In the genomic region with DNA sequence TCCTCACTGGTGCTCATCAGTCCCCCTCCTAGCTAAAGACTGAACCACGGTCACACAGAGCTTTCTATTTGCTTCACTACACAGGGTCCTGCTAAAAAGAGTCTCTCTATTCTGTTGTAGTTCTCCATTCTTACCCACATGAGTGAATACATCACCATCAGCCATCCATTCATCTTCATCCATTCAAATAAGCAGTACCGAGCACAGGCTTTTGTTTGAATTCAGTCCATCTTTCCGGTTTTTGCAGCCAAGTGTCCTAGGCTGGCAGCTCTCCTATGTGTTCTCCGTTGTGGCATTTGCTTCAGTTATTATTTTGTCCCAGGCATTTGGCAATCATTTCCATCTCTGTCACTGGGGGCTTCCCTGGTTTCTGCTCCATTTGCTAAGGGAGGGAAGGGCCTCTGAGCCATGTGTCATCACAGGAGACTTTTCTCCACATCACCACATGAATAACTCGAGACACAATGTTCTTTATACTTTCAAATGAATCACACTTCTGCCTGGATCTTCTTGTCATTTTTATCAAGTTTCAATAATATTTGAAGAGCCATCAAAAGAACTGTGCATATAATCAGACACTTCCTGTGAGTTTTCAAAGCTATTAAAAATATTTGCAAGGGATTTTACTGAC, we compare ENCODE assay signal across 18 mouse cellular contexts.
DNase-seq lines count a peak whose midpoint lies in the region; ATAC-seq and TF ChIP-seq lines count a peak whose summit lies in the region.
"Had no signal": no experiment of that assay in that cellular context is flagged by ENCODE, and none has a peak within 500 bp of the region (broad histone marks: within the 10 kb centered on the region; RNA-seq: fewer than 3 reads in every experiment).

No protein-coding gene starts in this region.

- 58% methylated on average over 5 of the region's 5 CpGs for WGBS in embryonic facial prominence, embryonic 14.5 days
- WGBS in embryonic facial prominence, embryonic 10.5 days, result 72% methylated on average over 5 of the region's 5 CpGs
- 63% methylated on average over 5 of the region's 5 CpGs for WGBS in forebrain, embryonic 10.5 days
- WGBS in hindbrain, embryonic 13.5 days, result 17% methylated on average over 5 of the region's 5 CpGs
- 26% methylated on average over 5 of the region's 5 CpGs for WGBS in midbrain, postnatal 0 days
- WGBS in liver, postnatal 0 days (ENCODE audit: insufficient replicate concordance), result 61% methylated on average over 5 of the region's 5 CpGs

- no peak overlapping the region for H3K4me2 ChIP-seq in embryonic facial prominence, embryonic 14.5 days (ENCODE audit: low read depth, low read length)
- H3K4me2 ChIP-seq in hindbrain, embryonic 13.5 days, result no peak overlapping the region
- H3K4me2 ChIP-seq in midbrain, postnatal 0 days (ENCODE audit: low read depth, low read length, poor library complexity, severe bottlenecking), result no peak overlapping the region
- no peak overlapping the region for H3K4me2 ChIP-seq in liver, postnatal 0 days (ENCODE audit: low read depth, low read length)
- H3K4me2 ChIP-seq: embryonic facial prominence, embryonic 12.5 days; intestine, embryonic 15.5 days had no signal

- H3K36me3 ChIP-seq in embryonic facial prominence, embryonic 14.5 days (ENCODE audit: control insufficient read depth, insufficient read depth, low read length), result no peaks in the 10 kb centered on the region
- H3K36me3 ChIP-seq in embryonic facial prominence, embryonic 10.5 days (replicated peaks), result no peaks in the 10 kb centered on the region
- H3K36me3 ChIP-seq in forebrain, embryonic 10.5 days (replicated peaks), result no peaks in the 10 kb centered on the region
- H3K36me3 ChIP-seq in hindbrain, embryonic 13.5 days, result no peaks in the 10 kb centered on the region; the same call in 1 of the 2 replicates
- no peaks in the 10 kb centered on the region for H3K36me3 ChIP-seq in midbrain, postnatal 0 days (ENCODE audit: insufficient read depth, low read length)
- H3K36me3 ChIP-seq in liver, postnatal 0 days (replicated peaks; ENCODE audit: insufficient read depth, low read length), result no peaks in the 10 kb centered on the region
- H3K36me3 ChIP-seq: embryonic facial prominence, embryonic 12.5 days; intestine, embryonic 15.5 days had no signal

- TF ChIP-seq CTCF in midbrain, postnatal 0 days (IDR thresholded peaks at IDR 0.05), result no peak
- no peak for TF ChIP-seq CTCF in liver, postnatal 0 days (IDR thresholded peaks at IDR 0.05; ENCODE audit: low read depth)

- H3K4me3 ChIP-seq in embryonic facial prominence, embryonic 14.5 days (ENCODE audit: low read depth, low read length), result no peak overlapping the region
- no peak overlapping the region for H3K4me3 ChIP-seq in embryonic facial prominence, embryonic 10.5 days
- no peak overlapping the region for H3K4me3 ChIP-seq in forebrain, embryonic 10.5 days
- H3K4me3 ChIP-seq in hindbrain, embryonic 13.5 days, result no peak overlapping the region
- H3K4me3 ChIP-seq in midbrain, postnatal 0 days (ENCODE audit: low read depth, low read length), result no peak overlapping the region
- no peak overlapping the region for H3K4me3 ChIP-seq in liver, postnatal 0 days (ENCODE audit: low read depth, low read length)
- H3K4me3 ChIP-seq: embryonic facial prominence, embryonic 12.5 days; intestine, embryonic 15.5 days; left cerebral cortex, adult 2 months; myocyte had no signal

- H3K4me1 ChIP-seq in embryonic facial prominence, embryonic 14.5 days (ENCODE audit: control insufficient read depth, insufficient read depth, low read length), result no peaks in the 10 kb centered on the region
- H3K4me1 ChIP-seq in embryonic facial prominence, embryonic 10.5 days, result peaks cover 4% of the 10 kb centered on the region; the same call in 1 of the 2 replicates
- peaks cover 7% of the 10 kb centered on the region; the same call in 1 of the 2 replicates for H3K4me1 ChIP-seq in forebrain, embryonic 10.5 days
- no peaks in the 10 kb centered on the region for H3K4me1 ChIP-seq in hindbrain, embryonic 13.5 days (replicated peaks)
- H3K4me1 ChIP-seq in midbrain, postnatal 0 days (ENCODE audit: insufficient read depth, low read length), result no peaks in the 10 kb centered on the region
- H3K4me1 ChIP-seq in liver, postnatal 0 days (ENCODE audit: insufficient read depth), result no peaks in the 10 kb centered on the region
- H3K4me1 ChIP-seq: embryonic facial prominence, embryonic 12.5 days; intestine, embryonic 15.5 days had no signal

- no peaks in the 10 kb centered on the region for H3K9me3 ChIP-seq in embryonic facial prominence, embryonic 14.5 days (ENCODE audit: control insufficient read depth, low read length)
- no peaks in the 10 kb centered on the region for H3K9me3 ChIP-seq in embryonic facial prominence, embryonic 10.5 days
- no peaks in the 10 kb centered on the region for H3K9me3 ChIP-seq in forebrain, embryonic 10.5 days
- no peaks in the 10 kb centered on the region for H3K9me3 ChIP-seq in hindbrain, embryonic 13.5 days
- no peaks in the 10 kb centered on the region for H3K9me3 ChIP-seq in midbrain, postnatal 0 days (ENCODE audit: low read length)
- no peaks in the 10 kb centered on the region for H3K9me3 ChIP-seq in liver, postnatal 0 days (ENCODE audit: low read length)
- H3K9me3 ChIP-seq: embryonic facial prominence, embryonic 12.5 days; intestine, embryonic 15.5 days had no signal

- peak; percentile 2 for DNase-seq in embryonic facial prominence, embryonic 14.5 days (ENCODE audit: low spot score)
- DNase-seq in embryonic facial prominence, embryonic 10.5 days (ENCODE audit: low spot score), result no peak
- no peak for DNase-seq in forebrain, embryonic 10.5 days (ENCODE audit: extremely low spot score, low spot score)
- peak; percentile 54 for DNase-seq in midbrain, postnatal 0 days (ENCODE audit: low spot score)
- DNase-seq in spleen, postnatal 36 days (ENCODE audit: low spot score in 2 of 2), result no peak
- DNase-seq in heart, postnatal 25 days (ENCODE audit: low spot score), result no peak
- DNase-seq in liver, postnatal 0 days, result no peak
- DNase-seq: adrenal gland, postnatal 36 days; cerebellum, adult 11-12 months; heart, adult 11 months; kidney, postnatal 4 days; liver; right cerebral cortex, adult 18-20 months had no signal

- H3K9ac ChIP-seq in embryonic facial prominence, embryonic 14.5 days (ENCODE audit: low read depth, low read length), result no peak overlapping the region
- no peak overlapping the region for H3K9ac ChIP-seq in hindbrain, embryonic 13.5 days
- no peak overlapping the region for H3K9ac ChIP-seq in midbrain, postnatal 0 days (replicated peaks; ENCODE audit: low read length, poor library complexity, severe bottlenecking)
- H3K9ac ChIP-seq in liver, postnatal 0 days (replicated peaks), result no peak overlapping the region
- H3K9ac ChIP-seq: embryonic facial prominence, embryonic 12.5 days; intestine, embryonic 15.5 days had no signal

- intact Hi-C loops in heart, postnatal 25 days (cut with DNase I), result no loop called here

- H3K27ac ChIP-seq in embryonic facial prominence, embryonic 14.5 days (replicated peaks; ENCODE audit: low read depth, low read length), result no peak overlapping the region
- no peak overlapping the region for H3K27ac ChIP-seq in embryonic facial prominence, embryonic 10.5 days (replicated peaks)
- H3K27ac ChIP-seq in forebrain, embryonic 10.5 days, result 0 out of 2 replicates have a peak overlapping the region, but pooled peaks have one; percentile 40
- H3K27ac ChIP-seq in hindbrain, embryonic 13.5 days, result no peak overlapping the region
- H3K27ac ChIP-seq in midbrain, postnatal 0 days (ENCODE audit: low read depth, low read length), result no peak overlapping the region
- no peak overlapping the region for H3K27ac ChIP-seq in liver, postnatal 0 days (ENCODE audit: low read depth)
- H3K27ac ChIP-seq: embryonic facial prominence, embryonic 12.5 days; intestine, embryonic 15.5 days; left cerebral cortex, adult 2 months had no signal

- H3K27me3 ChIP-seq in embryonic facial prominence, embryonic 14.5 days (replicated peaks; ENCODE audit: control insufficient read depth, insufficient read depth, low read length), result no peaks in the 10 kb centered on the region
- H3K27me3 ChIP-seq in embryonic facial prominence, embryonic 10.5 days (replicated peaks; ENCODE audit: low read depth, poor library complexity, severe bottlenecking), result no peaks in the 10 kb centered on the region
- H3K27me3 ChIP-seq in forebrain, embryonic 10.5 days (ENCODE audit: poor library complexity, severe bottlenecking), result no peaks in the 10 kb centered on the region
- no peaks in the 10 kb centered on the region for H3K27me3 ChIP-seq in hindbrain, embryonic 13.5 days
- no peaks in the 10 kb centered on the region for H3K27me3 ChIP-seq in midbrain, postnatal 0 days (ENCODE audit: insufficient read depth, low read length)
- no peaks in the 10 kb centered on the region for H3K27me3 ChIP-seq in liver, postnatal 0 days (ENCODE audit: insufficient read depth, low read length)
- H3K27me3 ChIP-seq: embryonic facial prominence, embryonic 12.5 days; intestine, embryonic 15.5 days had no signal

- no peak for ATAC-seq in embryonic facial prominence, embryonic 14.5 days (ENCODE audit: low read depth)
- ATAC-seq in hindbrain, embryonic 13.5 days (ENCODE audit: low FRiP score), result peak; percentile 63; the same call in 1 of the 2 replicates
- ATAC-seq in midbrain, postnatal 0 days (ENCODE audit: low FRiP score), result no peak; the same call in 1 of the 2 replicates
- ATAC-seq in liver, postnatal 0 days, result no peak
- ATAC-seq: intestine, embryonic 15.5 days had no signal

- TF ChIP-seq EP300 in liver, postnatal 0 days (IDR thresholded peaks at IDR 0.05; ENCODE audit: low read depth), result no peak

Comparison
In these comparisons a context has a peak if more than half of its experiments do, and no peak if none do; other contexts are left out.
1. DNase-seq: peak in embryonic facial prominence, embryonic 14.5 days (single experiment) and midbrain, postnatal 0 days (single experiment); none in embryonic facial prominence, embryonic 10.5 days (single experiment), forebrain, embryonic 10.5 days (single experiment), spleen, postnatal 36 days (0 of 2), heart, postnatal 25 days (single experiment) and liver, postnatal 0 days (single experiment).